Mouse (Mus musculus) c-Kit-positive CD71-negative TER-119-negative erythroid progenitor cells, embryonic 14.5 days (primary cell): ENCODE measurements around the gene Gm5426.
"Not testable (repeated sequence)": the region's sequence is repeated elsewhere in the genome, so short reads cannot be mapped to it uniquely, and the experiment has no call there.

ENCODE experiments used
- DNase-seq: peaks from one replicate; pipeline ENCODE4 v3.0.0-alpha.2; 2013; ENCODE audit warnings: low read depth

The Gm5426 gene

DNA sequence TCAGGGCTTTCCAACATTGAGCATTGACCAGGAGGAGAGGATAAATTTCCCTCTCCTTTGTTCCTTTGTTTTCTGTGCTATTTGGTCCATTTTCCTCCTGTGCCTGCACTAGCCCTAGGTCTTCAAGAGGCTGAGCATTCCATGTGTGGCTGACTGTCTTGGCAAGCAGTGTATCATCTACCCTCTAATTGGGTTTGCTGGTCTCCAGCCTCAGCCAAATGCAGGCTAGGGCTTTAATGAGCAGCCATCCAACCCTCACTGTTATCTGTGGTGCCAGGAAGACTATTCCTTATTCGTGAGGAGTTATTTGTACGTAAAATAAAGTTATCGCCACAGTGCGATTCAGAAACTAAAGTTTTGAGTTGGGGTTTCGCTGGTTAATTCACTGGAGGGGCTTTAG lies 2.2 kb downstream of the Gm5426 start:
- no peak for DNase-seq

DNA sequence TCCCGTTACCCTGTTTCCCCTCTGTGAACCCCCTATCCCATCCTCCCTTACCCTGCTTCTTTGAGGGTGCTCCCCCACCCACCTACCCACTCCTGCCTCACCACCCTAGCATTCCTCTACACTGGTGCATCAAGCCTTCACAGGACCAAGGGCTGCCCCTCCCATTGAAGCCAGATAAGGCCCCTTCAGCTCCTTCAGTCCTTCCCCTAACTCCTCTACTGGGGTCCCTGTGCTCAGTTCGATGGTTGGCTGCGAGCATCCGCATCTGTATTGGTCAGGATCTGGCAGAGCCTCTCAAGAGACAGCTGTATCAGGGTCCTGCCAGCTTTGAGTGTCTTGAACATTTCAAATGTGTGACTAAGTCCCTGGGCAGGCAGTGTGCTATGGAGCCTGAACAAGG lies 2.9 kb downstream of the Gm5426 start:
- not testable (repeated sequence) for DNase-seq

DNA sequence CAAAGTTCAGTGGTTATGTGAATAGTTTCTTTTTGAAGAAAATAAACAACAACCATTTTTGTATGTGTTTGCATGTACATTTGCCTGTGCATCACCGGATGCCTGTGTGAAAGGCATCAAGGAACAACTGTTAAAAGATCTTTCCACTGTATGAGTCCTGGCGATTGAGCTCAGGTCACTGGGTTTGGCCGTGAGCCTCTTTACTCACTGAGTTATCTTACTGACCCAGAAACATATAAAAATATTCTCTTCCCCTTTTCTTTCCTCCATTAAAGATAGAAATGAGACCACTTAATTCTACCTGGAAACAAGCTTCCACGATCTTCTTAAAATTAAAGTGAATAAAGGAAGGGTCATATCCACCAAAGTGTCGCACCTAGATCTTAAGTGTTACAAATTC lies 10.2 kb downstream of the Gm5426 start:
- DNase-seq: no peak

DNA sequence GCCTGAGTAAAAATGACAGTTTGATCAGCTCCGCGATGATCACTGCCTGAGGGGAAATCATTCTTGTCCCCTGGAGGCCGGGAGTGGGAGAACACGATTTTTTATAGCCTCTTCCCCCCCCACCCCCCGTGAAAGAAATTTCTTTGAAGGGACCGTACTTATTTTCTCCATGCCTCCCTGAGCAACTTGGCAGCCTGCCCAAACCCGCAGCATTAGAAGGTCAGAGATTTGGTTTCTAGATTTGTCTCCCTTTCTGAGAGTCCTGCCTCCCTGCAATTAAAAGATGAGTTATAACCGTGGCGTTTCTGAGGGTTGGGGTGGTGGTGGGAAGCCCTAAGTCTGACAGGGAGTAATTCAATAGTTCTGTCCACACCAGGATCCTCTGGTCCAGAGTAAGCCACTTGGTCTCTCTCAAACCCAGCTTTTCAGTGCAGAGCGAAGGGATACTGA lies 11.9 kb downstream of the Gm5426 start:
- DNase-seq: no peak

DNA sequence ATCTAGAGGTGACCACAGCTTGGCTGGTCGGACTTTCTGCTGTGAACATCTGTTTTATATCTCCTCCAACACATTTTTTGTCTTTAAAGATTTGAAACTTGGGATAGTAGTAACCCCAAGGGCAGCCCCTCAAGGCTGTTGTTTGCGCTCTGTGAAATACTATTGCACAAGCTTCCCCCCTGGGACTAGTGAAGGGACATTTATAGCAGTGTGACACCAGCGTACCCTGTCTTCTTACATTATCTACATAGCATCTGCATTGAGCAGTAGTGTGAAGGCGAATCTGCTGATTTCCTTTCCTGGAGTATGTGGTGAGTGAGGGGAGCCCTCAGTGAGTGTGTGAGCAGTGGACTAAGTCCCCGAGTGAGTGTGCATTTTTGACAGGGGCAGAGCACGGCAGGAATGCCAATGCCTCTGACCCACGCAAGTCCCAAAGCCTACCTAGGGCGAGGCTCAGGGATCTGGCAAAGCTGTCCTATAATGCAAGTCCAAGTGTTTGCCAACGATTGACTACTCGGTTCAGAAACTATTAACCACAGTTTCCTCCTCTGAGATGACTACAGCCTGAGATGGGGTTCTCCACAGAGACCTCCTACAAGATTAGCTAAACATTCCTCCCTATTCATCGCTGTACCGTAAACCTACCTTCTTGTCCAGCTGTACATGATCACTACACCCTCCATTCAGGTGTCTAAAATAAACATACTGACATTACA lies 14.2 kb downstream of the Gm5426 start:
- DNase-seq: no peak

DNA sequence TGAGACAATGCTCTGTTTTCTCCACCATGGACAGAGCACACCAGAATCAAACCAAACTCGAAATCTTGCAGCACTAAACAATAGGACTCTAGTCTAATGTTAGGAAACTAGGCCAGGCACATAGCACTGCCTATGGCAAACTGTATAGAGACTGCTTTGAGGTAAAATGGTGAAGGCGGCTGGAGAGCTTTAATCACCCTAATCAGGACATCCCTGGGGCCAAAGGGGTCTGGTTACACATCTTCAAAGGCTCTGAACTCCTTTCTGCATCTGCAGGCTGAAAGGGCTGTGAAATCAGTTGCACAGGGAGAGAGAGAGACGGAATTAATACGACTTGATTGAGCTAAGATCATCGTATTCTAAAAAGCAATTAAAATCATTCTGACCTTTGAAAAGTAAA lies 16.9 kb downstream of the Gm5426 start:
- DNase-seq: no peak

DNA sequence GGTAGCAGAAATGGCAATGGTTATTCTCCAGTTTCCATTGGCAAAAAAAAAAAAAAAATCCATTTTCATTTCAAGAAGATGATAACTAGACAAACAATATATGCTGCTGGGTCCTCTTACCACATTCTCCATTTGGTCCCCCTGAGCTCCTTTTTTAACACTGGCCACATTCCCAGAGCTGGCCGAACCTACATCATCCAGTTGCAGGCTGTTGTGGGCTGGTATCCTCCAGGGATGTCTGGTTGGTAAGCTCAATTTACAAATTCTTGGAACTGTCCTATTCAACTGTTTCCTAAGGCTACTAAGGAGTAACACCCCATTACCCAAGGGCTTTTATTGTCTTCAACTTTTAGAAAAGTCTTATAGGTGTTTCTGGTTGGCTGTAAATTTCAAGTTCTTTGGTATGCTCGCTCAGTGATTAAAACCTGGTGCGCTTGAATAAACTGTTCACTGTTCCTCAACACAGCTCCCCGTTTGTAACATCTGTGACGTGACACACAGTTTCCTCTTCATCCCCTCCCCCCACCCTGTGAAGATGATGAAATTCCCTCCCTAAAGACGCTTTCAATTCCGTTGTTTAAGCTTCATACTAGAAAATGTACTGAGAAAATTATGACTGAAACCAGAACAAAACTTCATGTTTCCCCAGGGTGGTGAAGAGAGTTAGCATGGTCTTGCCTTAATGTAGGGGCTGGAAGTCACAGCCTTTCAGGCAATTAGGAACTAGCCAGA lies 26.7 kb downstream of the Gm5426 start:
- no peak for DNase-seq

DNA sequence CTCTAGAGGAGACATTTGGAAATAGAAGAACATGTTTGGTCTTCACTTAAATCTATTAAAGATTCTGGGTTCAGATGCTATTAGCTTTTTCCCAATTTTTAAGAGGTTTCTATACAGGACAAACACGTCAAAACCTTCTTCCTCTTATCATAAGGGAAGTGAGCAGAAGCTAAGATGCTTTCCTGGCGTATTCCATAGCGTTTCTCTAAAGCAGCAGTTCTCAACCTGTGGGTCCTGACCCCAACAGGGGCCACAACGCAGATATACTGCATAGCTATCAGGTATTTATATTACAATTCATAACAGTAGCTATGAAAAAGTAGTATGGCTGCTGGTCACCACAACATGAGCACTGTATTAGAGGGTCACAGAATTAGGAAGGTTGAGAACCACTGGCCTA lies 27.4 kb downstream of the Gm5426 start:
- no peak for DNase-seq

DNA sequence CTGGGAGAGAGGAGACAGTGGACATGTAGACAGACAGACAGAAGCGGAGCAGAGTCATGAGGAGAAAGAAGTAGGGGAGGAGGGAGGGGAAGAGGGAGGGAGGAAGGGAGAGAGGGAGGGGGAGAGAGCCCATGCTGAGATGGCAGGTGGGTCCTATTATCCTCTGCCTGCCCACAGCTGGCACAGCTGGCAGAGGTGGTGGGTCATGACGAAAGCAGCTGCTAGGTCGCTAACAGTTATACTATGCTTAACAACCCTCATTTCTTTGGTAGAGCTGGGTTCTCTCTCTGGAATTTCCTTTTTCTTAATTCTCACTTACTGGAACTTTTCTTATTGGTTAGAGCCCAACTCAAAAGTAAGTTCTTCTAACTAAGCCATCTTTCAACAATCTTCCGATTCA lies 28.9 kb downstream of the Gm5426 start:
- DNase-seq: no peak

DNA sequence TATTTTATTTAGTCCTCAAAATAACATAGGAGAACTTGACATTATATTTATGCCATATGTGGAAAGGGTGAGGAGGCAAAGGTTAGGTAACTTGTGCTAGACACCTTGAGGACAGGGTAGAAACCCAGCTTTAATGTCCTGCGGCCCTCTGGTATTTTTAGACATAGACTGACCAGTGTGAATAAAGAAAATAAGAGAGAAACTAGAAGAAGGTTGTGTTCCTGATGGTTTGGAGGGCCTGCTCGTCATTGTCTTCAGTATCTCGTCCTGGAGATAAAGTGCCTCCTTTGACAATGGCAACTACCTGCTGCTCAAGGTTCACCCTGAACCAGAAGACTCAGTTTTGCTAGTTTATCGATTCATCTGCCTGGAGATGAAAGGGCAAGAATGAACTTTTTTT lies 32.6 kb downstream of the Gm5426 start:
- DNase-seq: no peak

DNA sequence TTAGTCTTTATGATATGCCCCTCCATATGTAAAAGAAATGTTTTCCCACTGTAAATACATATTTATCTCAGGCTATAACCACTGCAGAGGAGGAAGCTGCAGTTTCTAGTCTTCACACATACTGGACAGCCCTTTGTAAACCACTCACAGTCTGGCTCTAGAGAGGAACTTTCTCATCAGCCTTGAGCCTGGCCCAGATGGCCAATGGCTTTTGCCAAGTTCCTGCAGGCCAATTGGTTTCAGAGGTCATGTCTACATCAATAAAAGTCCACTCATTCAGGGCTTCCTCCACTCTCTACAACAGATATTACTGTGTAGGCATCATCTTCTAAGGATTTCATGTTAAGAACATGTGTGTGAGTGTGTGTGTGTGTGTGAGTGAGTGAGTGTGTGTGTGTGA lies 35.1 kb downstream of the Gm5426 start:
- DNase-seq: no peak

DNA sequence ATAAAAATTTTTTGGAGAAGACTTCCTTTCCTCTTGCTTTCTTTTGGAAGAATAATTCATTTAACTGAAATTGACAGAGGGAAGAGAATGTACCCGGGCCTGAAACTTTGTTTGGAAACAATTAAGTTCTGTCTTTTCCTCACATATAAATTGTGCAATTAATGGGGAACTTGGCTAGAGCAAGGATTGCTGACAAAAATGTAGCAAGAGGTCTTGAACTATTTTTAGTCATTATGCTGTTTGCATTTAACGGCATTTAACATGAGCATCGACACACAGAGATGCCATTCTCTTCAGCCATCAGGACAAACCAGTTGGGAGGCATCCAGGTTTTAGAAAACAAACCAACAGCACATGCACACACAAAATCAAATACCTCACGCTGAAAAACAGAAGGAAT lies 36.6 kb downstream of the Gm5426 start:
- DNase-seq: no peak

DNA sequence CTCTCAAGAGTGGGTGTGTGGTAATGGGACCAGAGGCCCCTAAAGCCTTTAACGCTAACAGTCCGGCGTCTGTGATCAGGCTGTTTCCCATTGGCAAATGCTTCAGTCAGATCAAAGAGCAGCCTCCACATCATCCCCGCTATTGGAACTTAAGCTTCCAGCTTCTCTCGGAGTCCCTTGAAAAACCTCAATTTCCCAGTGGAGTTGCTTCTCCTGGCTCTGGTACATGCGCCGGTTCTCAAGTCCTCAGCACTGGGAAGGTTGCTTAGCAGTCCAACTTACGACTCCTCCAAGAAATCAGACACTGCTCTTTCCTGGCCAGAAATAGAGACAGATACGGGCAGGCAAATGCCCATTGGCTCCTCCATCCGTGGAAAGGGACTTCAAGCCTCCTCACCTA lies 37.4 kb downstream of the Gm5426 start:
- DNase-seq: no peak

DNA sequence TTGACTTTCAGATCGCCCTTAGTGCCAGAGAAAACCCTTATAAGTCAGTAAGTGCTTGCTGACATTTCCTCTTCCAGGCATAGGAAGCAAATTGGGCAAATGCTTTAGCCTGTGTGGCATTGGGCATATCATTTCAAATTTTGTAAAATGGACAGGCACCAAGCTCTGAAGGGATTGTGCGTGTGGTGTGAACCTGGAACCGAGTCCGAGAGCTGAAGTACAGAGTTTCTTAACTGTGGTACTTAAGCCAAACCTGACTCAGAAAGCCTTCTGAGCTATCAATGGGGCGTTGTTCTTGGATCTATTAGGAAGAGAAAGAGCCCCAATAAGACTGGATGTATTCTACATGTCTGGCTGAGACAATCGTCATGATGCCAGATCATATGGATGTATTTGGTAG lies 40.5 kb downstream of the Gm5426 start:
- no peak for DNase-seq

DNA sequence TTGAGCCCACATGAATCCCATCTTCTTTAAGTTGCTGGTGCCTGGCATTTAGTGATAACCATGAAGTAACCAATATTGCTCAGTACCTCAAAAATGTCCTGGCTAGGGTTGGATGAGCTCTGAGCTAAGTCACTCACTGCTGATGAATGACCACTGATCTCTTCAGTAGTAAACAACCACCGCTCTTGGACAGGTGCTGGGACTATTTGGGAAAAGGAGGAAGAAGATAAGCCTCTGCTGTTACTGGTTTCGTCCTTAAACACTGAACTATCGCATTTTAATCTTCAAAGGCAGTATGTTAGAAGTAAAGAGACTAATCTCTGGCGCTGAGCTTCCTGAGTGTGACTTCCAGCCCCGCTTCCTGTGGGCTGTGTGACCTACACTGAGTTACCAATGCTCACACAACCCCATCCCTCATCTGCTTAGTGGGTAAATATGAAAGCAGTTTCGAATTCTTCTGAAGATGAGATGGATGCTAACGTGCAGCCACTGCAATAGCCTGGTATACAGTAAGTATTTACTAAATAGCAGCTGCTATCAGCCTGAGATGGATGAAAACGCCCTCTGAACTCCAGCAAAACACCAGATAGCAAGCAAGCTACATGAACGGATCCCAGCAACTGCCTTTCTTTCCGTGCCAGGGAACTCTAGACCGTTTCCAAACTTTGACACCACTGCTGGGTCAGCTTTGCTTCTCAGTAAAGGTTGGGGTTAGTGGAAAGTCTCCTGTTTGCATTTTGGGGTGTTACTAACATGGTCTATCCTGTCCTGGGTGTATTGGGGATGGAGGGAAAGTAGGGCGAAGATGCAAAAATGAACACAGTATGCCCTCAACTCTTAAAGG lies 44.4 kb downstream of the Gm5426 start:
- DNase-seq: no peak

DNA sequence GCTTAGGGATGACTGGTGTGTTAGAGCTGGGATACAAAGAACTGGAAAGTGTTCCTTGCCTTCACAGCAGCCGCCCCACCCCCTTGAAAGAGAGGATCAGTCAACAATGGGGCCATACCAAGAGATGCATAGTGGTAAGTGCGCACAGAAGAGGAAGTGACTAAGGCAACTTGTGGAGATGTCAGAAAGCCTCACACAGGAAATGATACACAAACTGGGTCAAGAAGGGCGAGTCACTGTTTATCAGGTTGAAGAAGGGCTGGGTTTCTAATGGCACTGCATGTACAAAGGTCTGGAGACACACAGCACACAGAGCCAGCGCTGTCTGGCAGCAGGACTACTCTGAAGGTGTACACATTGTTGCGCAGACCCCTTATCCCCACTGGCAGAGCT lies 45.0 kb downstream of the Gm5426 start:
- no peak for DNase-seq

DNA sequence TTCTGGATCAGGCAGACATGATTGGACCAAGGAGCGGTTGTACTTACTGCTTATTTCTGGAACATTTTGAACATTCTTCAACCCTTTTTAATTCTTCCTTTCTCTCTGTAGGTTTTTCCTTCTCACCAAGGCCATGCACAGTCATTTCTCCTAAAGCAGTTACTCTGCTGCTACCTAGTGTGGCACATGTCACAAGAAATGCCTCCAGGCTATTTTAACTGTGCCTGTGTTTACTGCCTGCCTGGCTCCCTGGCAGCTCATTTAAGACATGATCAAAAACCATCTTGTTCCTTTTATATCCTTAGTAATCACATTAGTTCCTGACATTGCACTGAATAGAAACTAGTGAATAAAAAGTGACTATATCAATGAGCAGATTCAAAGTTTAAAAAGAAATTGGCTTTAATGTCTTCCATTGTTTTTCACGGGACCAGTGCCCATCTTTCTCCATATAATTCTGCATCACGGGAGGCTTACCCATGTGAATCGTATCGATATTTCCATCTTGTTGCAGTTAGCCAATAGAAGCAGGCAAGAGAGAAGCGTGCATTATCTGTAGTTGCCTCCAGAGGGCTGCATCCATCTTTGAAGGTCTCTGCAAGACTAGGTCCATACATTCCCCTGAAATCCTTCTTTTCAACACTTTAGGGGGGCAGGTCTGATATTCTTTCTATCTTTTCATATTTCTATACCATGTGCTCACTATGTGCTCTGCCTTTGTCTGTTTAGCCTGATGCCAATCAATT lies 45.7 kb downstream of the Gm5426 start:
- no peak for DNase-seq

DNA sequence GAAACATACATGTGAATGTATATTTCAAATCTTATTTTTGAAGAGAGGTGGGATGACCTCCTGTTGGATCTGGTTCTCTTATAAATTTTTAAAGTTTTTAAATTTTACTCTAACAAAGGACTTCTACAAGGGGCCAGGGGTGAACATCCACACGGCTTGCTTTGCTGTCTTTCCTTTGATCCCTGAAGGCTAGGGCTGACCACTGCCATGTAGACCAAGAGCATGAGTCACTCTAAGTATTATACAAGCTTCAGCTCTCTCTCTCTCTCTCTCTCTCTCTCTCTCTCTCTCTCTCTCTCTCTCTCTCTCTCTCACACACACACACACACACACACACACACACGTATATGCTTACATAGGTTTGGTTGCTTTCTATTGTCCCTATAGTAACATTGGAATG lies 48.6 kb downstream of the Gm5426 start:
- no peak for DNase-seq

DNA sequence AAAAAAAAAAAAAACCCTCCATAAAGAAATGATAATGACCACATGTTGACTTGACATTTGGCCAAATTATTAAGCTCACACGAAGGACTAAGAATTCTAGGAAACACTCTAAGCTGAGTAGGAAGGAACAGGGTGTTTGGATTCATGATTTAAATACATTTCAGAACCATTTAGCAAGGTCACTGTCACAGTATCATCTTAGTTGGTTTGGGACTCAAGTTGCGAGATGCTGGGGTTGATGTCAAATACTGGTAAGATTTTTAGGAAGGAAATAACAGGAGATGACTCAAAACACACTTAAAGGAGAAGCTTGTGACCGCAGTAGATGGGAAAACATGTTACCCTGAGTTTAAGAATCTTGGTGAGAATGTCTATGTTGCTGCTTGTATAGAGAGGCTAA lies 49.2 kb downstream of the Gm5426 start:
- DNase-seq: no peak
